Mouse (Mus musculus): ENCODE data around the gene Nprl3.

The Nprl3 gene

GRCm38 (mm10) chr11:32283091-32283777 is 15.7 kb upstream of the Nprl3 start, which contains the start of gene Hba-a1:
Gene Hba-a1 (plus strand): TSS chr11:32283511.
- peak; percentile 40 for DNase-seq (ENCODE audit: low spot score)

- DNase-seq (ENCODE audit: low spot score) = no peak
These were observed 14.1 kb upstream of the Nprl3 start for GRCm38 (mm10) chr11:32281416-32282144.

GRCm38 (mm10) chr11:32280646-32281045 is 13.1 kb upstream of the Nprl3 start:
- DNase-seq (ENCODE audit: low spot score) = no peak

DNA sequence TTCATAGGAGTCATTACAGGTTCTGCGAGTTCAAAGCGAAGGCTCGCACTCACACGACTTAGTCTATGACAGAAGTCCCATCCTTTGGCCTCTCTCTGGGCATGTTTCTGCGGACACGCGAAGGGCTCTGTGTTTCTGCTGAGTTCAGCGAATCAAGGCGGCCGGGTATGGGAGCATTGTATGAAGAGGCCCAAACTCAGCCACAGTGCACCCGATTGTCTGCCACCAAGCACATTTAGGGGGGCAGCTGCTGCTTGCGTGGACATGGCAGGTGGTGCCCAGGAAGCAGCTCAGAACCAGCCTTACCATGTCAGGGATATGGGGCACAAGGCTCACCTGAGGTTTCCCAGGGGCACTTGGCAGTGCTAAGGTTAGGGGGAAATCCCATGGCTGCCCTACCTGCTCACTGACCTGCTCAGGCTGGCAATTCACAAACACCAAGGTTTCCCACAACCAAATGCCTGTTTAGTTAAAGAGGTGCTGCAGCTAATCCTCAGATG is 11.0 kb upstream of the Nprl3 start:
- no peak for DNase-seq (ENCODE audit: low spot score)

GRCm38 (mm10) chr11:32277736-32278457 is 10.4 kb upstream of the Nprl3 start:
- no peak for DNase-seq (ENCODE audit: low spot score)

GRCm38 (mm10) chr11:32276347-32276746 is 8.8 kb upstream of the Nprl3 start, which contains the start of gene Hba-x:
Gene Hba-x (plus strand): TSS chr11:32276400.
- no peak for DNase-seq (ENCODE audit: low spot score)

DNA sequence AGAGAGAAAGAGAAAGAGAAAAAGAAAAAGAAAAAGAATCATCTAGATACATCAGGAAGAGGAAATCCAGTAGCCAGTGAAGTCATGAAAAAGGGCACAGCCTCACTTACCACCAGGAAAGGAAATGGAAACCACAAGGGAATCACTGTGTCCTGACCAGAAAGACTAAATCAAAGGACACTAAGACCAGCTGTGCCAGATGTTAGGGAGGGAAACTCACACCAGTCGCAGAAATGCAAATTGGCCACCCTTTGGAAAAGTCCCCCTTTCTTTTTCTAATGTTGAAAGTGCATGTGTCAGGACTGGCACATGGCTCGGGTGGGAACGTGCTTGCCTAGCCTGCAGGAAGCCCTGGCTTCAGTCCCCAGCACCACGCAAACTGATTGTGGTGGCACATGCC is 3.7 kb upstream of the Nprl3 start:
- DNase-seq (ENCODE audit: low spot score) = no peak

GRCm38 (mm10) chr11:32268952-32269351 is 1.4 kb upstream of the Nprl3 start:
- peak; percentile 62 for DNase-seq (ENCODE audit: low spot score)

- DNase-seq (ENCODE audit: low spot score) = no peak
These were observed 457 bp upstream of the Nprl3 start for GRCm38 (mm10) chr11:32267964-32268363.

GRCm38 (mm10) chr11:32266776-32267175 is 731 bp downstream of the Nprl3 start:
- DNase-seq (ENCODE audit: low spot score) = no peak

GRCm38 (mm10) chr11:32266194-32266593 is 1.3 kb downstream of the Nprl3 start:
- no peak for DNase-seq (ENCODE audit: low spot score)

DNA sequence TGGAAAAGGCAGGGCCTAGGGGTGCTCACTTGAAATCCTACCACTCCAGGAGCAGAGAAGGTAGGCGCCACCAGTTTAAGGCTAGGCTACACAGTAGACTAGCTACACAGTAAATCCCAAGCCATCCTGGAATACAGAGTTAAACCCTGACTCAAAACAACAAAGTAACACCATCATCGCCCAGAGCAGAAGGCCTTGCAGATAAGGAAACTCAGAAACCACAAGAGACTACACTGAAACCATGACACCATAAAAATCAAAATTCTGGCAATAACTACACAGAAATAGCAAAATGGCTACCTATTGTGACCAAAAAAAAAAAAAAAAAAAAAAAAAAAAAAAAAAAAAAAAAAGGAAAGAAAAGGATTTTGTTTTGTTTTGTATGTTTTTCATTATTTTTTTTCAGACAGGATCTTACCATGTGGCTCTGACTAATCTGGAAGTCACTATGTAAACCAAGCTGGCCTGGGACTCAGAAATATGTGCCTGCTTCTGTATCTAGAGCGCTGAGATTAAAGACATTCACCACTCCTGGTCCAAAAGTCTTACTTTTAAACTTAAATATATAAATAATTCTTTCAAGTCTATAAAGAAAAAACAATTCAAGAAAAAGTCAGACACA is 2.3 kb downstream of the Nprl3 start:
- DNase-seq (ENCODE audit: low spot score) = no peak

DNA sequence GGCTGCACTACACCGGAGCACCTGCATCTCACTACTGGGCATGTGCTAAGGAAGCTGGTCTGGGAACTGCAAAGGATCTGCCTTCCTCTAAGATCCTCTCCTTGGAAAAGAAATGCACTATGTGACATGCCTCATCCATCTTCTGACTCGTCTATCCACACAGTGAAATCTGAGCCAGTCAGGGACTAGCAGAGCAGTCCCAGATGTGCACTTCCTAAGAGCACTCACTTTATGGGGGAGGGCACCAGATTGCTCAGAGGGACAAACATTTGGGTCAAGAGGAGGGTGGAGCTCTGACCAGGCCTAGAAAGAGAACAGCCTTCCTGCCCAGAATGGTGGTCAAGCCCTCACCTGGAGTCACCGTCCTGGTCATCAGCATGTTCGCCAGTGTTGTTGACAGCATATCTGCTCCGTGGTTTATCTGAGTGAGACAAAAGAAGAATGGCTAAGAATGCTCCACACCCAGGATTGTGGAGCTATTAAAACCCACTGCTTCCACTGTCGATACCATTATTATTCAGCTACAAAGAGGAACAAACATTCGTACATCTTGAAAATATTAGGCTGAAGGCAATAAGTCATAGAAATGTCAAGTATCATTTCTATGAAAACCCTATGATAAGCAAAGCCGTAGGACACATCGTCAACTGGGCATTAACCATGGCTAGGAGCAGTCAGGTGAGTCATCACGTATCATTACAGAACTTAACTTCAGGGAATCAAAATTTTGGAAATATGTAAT is 4.7 kb downstream of the Nprl3 start:
- DNase-seq (ENCODE audit: low spot score) = no peak

DNA sequence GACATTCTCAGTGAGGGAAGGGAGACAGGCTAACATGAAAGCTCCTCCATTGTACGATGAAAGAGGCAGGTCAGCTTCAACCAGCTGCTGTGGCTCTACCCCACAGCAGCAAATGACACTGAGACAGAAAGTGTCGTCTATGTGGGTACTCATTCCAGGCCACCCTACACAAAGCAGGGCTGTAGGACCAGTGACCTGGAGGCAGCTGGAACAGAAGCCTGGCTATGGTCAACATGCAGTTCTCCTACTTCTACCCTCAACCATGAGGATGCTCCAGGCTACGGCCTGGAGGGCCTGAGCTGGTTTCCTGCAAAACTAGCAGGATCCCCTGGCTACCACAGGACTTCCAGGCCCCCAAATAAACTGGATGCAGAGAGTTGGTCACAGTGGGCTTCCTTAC is 10.9 kb downstream of the Nprl3 start:
- DNase-seq (ENCODE audit: low spot score) = no peak

- peak; percentile 59 for DNase-seq (ENCODE audit: low spot score)
These were observed 11.4 kb downstream of the Nprl3 start for GRCm38 (mm10) chr11:32256146-32256545.

- DNase-seq (ENCODE audit: low spot score) = no peak
These were observed 14.4 kb downstream of the Nprl3 start for GRCm38 (mm10) chr11:32253121-32253520.

DNA sequence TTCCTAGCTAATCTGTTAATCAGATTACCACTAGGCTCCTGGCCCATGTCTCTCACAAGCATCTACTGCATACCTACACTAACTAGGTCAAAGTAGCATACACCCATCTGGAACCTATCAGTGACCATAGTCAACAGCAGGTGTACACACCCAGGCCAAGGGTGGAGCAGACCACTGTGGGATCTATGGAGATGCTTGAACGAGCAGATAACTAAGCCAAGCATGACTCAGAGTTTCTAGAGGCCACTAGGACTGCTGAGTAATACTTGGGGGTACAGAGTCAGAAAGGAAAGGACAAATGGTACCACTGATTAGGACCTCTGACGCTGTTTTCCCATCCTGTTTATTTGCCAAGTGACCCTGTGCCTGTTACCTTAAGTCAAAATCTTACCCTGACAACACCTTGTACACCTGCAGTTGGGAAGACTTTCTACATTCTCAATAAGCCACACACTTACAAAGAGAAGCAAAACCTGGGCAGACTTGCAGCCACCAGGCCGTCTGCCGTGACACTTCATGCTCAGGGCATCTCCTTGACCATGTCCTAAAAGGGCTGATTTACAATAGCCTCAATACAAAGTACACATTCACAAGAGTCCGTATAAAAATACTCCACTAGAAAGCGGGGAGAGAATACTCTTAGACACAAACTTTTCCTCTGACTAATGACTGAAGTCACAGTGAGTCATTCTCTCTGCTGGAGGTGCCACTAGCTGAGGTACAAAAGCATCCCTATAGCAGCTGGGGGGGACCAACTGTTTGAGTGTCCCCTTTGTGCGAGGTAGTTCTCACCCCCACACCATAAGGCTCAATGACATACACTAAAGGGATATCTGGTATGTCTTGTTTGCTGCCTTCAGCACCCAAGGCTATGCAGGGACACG is 16.4 kb downstream of the Nprl3 start:
- DNase-seq (ENCODE audit: low spot score) = peak; percentile 65

GRCm38 (mm10) chr11:32248350-32248749 is 19.2 kb downstream of the Nprl3 start:
- DNase-seq (ENCODE audit: low spot score) = no peak

- no peak for DNase-seq (ENCODE audit: low spot score)
These were observed 20.4 kb downstream of the Nprl3 start for GRCm38 (mm10) chr11:32247068-32247467.

DNA sequence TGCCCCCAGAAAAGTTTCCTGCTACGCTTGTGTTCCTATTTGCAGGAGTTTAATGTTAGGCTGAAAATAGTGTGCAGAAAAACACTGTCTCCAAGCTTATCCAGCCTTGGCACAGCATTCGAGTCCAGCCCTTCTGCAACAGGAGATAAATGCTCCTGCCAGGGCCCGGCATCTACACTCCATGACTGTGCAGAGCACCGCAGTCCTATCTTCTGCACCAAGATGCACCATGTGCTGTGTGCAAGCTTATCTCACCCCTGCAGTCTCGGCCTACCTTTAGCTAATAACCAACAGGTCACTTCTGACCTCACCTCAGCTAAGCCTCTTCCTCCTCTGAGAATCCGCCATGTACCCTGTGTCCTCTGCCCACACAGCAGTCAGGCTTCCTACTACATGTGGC is 21.9 kb downstream of the Nprl3 start:
- DNase-seq (ENCODE audit: low spot score) = peak; percentile 73
